Mouse (Mus musculus) MEL (cell line): ENCODE results near the gene Nudt19. TPM values are rescaled to one million over a fixed set of nuclear protein-coding genes. Genes with fewer than 3 reads are reported as not detected.

ENCODE experiments used
- DNase-seq: peaks from one replicate; pipeline ENCODE4 v3.0.0; 2011; ENCODE audit warnings: low read depth, low spot score
- H3K27ac ChIP-seq: 2 replicates; pipeline ENCODE4 v1.5.1; 2012; ENCODE audit warnings: low read depth, mild to moderate bottlenecking, control low read depth, low read length, moderate library complexity; ENCODE audit not compliant: control insufficient read depth
- H3K27me3 ChIP-seq, 2 experiments: fragments of 150-350 bp in 1 of 2; sonication (generic) in 1 of 2; 2 replicates each; pipeline ENCODE4 v1.6.1; 2012; ENCODE audit warnings: low read length in 2 of 2, mild to moderate bottlenecking in 2 of 2, improper control_type of control experiment in 1 of 2, moderate library complexity in 1 of 2; ENCODE audit not compliant: insufficient read depth in 2 of 2, control insufficient read depth in 1 of 2
- H3K36me3 ChIP-seq, 2 experiments: 2 replicates each; pipeline ENCODE4 v1.6.1; 2012 to 2014; ENCODE audit warnings: low read length in 2 of 2, improper control_type of control experiment in 1 of 2, inconsistent platforms in 1 of 2, mild to moderate bottlenecking in 1 of 2; ENCODE audit not compliant: insufficient read depth in 2 of 2, control insufficient read depth in 1 of 2
- H3K4me1 ChIP-seq, 2 experiments: fragments of 150-350 bp in 1 of 2; sonication (generic) in 1 of 2; 2 replicates each; pipeline ENCODE4 v1.6.1; 2012; ENCODE audit warnings: low read length in 2 of 2, improper control_type of control experiment in 1 of 2, mild to moderate bottlenecking in 1 of 2; ENCODE audit not compliant: insufficient read depth in 2 of 2, control insufficient read depth in 1 of 2
- H3K4me3 ChIP-seq, 2 experiments: fragments of 150-350 bp in 1 of 2; sonication (generic) in 1 of 2; 2 replicates each; pipeline ENCODE4 v1.5.1; 2012; ENCODE audit warnings: low read depth in 2 of 2, low read length in 2 of 2, mild to moderate bottlenecking in 2 of 2, moderate library complexity in 2 of 2, control low read depth in 1 of 2, improper control_type of control experiment in 1 of 2; ENCODE audit not compliant: control insufficient read depth in 1 of 2, insufficient read depth in 1 of 2
- H3K79me2 ChIP-seq: 2 replicates; pipeline ENCODE4 v1.6.1; 2012; ENCODE audit warnings: mild to moderate bottlenecking, low read length, moderate library complexity; ENCODE audit not compliant: control insufficient read depth, poor library complexity, insufficient read depth
- H3K9ac ChIP-seq: 2 replicates; pipeline ENCODE4 v1.6.1; 2012; ENCODE audit warnings: low read depth, mild to moderate bottlenecking, control low read depth, low read length, moderate library complexity; ENCODE audit not compliant: control insufficient read depth, poor library complexity, severe bottlenecking
- H3K9me3 ChIP-seq: fragments of 150-350 bp; sonication (generic); replicated peaks from 2 replicates; pipeline ENCODE4 v1.6.1; 2012; ENCODE audit warnings: mild to moderate bottlenecking, low read length, improper control_type of control experiment, moderate library complexity; ENCODE audit not compliant: insufficient read depth
- CTCF ChIP-seq, 3 experiments: IDR thresholded peaks in 2 of 3; conservative IDR thresholded peaks in 1 of 3; 2 replicates each; pipeline ENCODE4 v1.5.1; 2011 to 2012; ENCODE audit warnings: low read length in 3 of 3, low read depth in 2 of 3, mild to moderate bottlenecking in 2 of 3, improper control_type of control experiment in 1 of 3, inconsistent platforms in 1 of 3, mixed read lengths in 1 of 3, moderate library complexity in 1 of 3; ENCODE audit not compliant: control insufficient read depth in 1 of 3, insufficient read depth in 1 of 3, poor library complexity in 1 of 3, severe bottlenecking in 1 of 3
- E2F4 ChIP-seq: IDR thresholded peaks from 2 replicates; pipeline ENCODE4 v1.6.1; 2011; ENCODE audit warnings: low read depth, low read length, improper control_type of control experiment, borderline replicate concordance
- ELF1 ChIP-seq: IDR thresholded peaks from 2 replicates; pipeline ENCODE4 v1.6.1; 2014; ENCODE audit warnings: low read depth, mild to moderate bottlenecking, inconsistent platforms, low read length, improper control_type of control experiment, moderate library complexity
- EP300 ChIP-seq, 2 experiments: IDR thresholded peaks; 2 replicates each; pipeline ENCODE4 v1.6.1; 2011; ENCODE audit warnings: improper control_type of control experiment in 2 of 2, low read length in 2 of 2, low read depth in 1 of 2, mild to moderate bottlenecking in 1 of 2
- ETS1 ChIP-seq: IDR thresholded peaks from 2 replicates; pipeline ENCODE4 v1.6.1; 2012; ENCODE audit warnings: low read depth, mild to moderate bottlenecking, inconsistent platforms, low read length, improper control_type of control experiment, moderate library complexity
- GABPA ChIP-seq: IDR thresholded peaks from 2 replicates; pipeline ENCODE4 v1.6.1; 2012; ENCODE audit warnings: low read depth, mild to moderate bottlenecking, inconsistent platforms, low read length, improper control_type of control experiment, moderate library complexity
- GATA1 ChIP-seq: IDR thresholded peaks from 2 replicates; pipeline ENCODE4 v1.6.1; 2011; ENCODE audit warnings: low read depth, low read length, improper control_type of control experiment
- HCFC1 ChIP-seq: IDR thresholded peaks from 2 replicates; pipeline ENCODE4 v1.6.1; 2012; ENCODE audit warnings: low read depth, mild to moderate bottlenecking, inconsistent platforms, low read length, improper control_type of control experiment, moderate library complexity
- JUND ChIP-seq: IDR thresholded peaks from 2 replicates; pipeline ENCODE4 v1.6.1; 2011; ENCODE audit warnings: low read depth, mild to moderate bottlenecking, improper control_type of control experiment, low read length
- KAT2A ChIP-seq: conservative IDR thresholded peaks from 2 replicates; pipeline ENCODE4 v1.6.1; 2012; ENCODE audit warnings: low read depth, low read length, improper control_type of control experiment, inconsistent platforms
- MAFK ChIP-seq: IDR thresholded peaks from 2 replicates; pipeline ENCODE4 v1.6.1; 2011; ENCODE audit warnings: low read depth, mild to moderate bottlenecking, low read length, improper control_type of control experiment, borderline replicate concordance
- MAX ChIP-seq: IDR thresholded peaks from 2 replicates; pipeline ENCODE4 v1.6.1; 2011; ENCODE audit warnings: low read length, improper control_type of control experiment
- MXI1 ChIP-seq: IDR thresholded peaks from 2 replicates; pipeline ENCODE4 v1.6.1; 2011; ENCODE audit warnings: mild to moderate bottlenecking, low read depth, low read length, improper control_type of control experiment
- MYB ChIP-seq: IDR thresholded peaks from 2 replicates; pipeline ENCODE4 v1.6.1; 2011; ENCODE audit warnings: mild to moderate bottlenecking, low read depth, low read length, improper control_type of control experiment
- NELFE ChIP-seq: IDR thresholded peaks from 2 replicates; pipeline ENCODE4 v1.6.1; 2011; ENCODE audit warnings: low read depth, low read length, improper control_type of control experiment
- NRF1 ChIP-seq: IDR thresholded peaks from 2 replicates; pipeline ENCODE4 v1.6.1; 2014; ENCODE audit warnings: low read depth, mild to moderate bottlenecking, inconsistent platforms, low read length, improper control_type of control experiment, moderate library complexity; ENCODE audit not compliant: poor library complexity, insufficient read depth, severe bottlenecking
- POLR2A ChIP-seq, 2 experiments: IDR thresholded peaks; 2 replicates each; pipeline ENCODE4 v1.6.1; 2011 to 2012; ENCODE audit warnings: low read length in 2 of 2, mild to moderate bottlenecking in 2 of 2, control low read depth in 1 of 2, improper control_type of control experiment in 1 of 2, low read depth in 1 of 2, moderate library complexity in 1 of 2; ENCODE audit not compliant: control insufficient read depth in 1 of 2, insufficient read depth in 1 of 2, poor library complexity in 1 of 2
- POLR2AphosphoS5 ChIP-seq: IDR thresholded peaks from 2 replicates; pipeline ENCODE4 v1.6.1; 2012; ENCODE audit warnings: low read depth, borderline replicate concordance, mild to moderate bottlenecking, inconsistent platforms, low read length, moderate library complexity, mixed read lengths
- RCOR1 ChIP-seq: IDR thresholded peaks from 2 replicates; pipeline ENCODE4 v1.6.1; 2012; ENCODE audit warnings: low read depth, mild to moderate bottlenecking, inconsistent platforms, low read length, improper control_type of control experiment
- SIN3A ChIP-seq: IDR thresholded peaks from 2 replicates; pipeline ENCODE4 v1.6.1; 2012; ENCODE audit warnings: low read length, improper control_type of control experiment, inconsistent platforms
- TAL1 ChIP-seq: IDR thresholded peaks from 2 replicates; pipeline ENCODE4 v1.6.1; 2012; ENCODE audit warnings: mild to moderate bottlenecking, inconsistent platforms, low read length, moderate library complexity, mixed read lengths
- TBP ChIP-seq: IDR thresholded peaks from 2 replicates; pipeline ENCODE4 v1.8.0; 2011; ENCODE audit warnings: low read depth, low read length, improper control_type of control experiment
- TCF12 ChIP-seq: IDR thresholded peaks from 2 replicates; pipeline ENCODE4 v1.6.1; 2014; ENCODE audit warnings: low read depth, mild to moderate bottlenecking, inconsistent platforms, low read length, improper control_type of control experiment, moderate library complexity
- USF1 ChIP-seq: IDR thresholded peaks from 2 replicates; pipeline ENCODE4 v1.6.1; 2014; ENCODE audit warnings: low read depth, mild to moderate bottlenecking, inconsistent platforms, low read length, improper control_type of control experiment, moderate library complexity
- USF2 ChIP-seq, 2 experiments: IDR thresholded peaks; 2 replicates each; pipeline ENCODE4 v1.6.1; 2011 to 2012; ENCODE audit warnings: improper control_type of control experiment in 2 of 2, low read length in 2 of 2, borderline replicate concordance in 1 of 2, inconsistent platforms in 1 of 2, low read depth in 1 of 2, mild to moderate bottlenecking in 1 of 2; ENCODE audit not compliant: insufficient read depth in 1 of 2
- ZC3H11A ChIP-seq: IDR thresholded peaks from 2 replicates; pipeline ENCODE4 v1.6.1; 2012; ENCODE audit warnings: low read depth, mild to moderate bottlenecking, inconsistent platforms, low read length, improper control_type of control experiment
- ZMIZ1 ChIP-seq: IDR thresholded peaks from 2 replicates; pipeline ENCODE4 v1.6.1; 2012; ENCODE audit warnings: low read depth, mild to moderate bottlenecking, inconsistent platforms, low read length, improper control_type of control experiment, moderate library complexity
- ZNF384 ChIP-seq: IDR thresholded peaks from 2 replicates; pipeline ENCODE4 v1.6.1; 2012; ENCODE audit warnings: low read depth, mild to moderate bottlenecking, inconsistent platforms, low read length, improper control_type of control experiment
- polyA plus RNA-seq, 2 experiments: library from polyadenylated mRNA; stranded (reverse) in 1 of 2; unstranded in 1 of 2; fragments of >175 nt in 1 of 2; fragments of >200 nt in 1 of 2; gene quantifications; 2 replicates each; pipeline versions ENCODE4 v1.2.1 to v1.2.4; 2012; ENCODE audit warnings: low replicate concordance in 2 of 2, low read depth in 1 of 2; ENCODE audit not compliant: insufficient read length in 2 of 2, insufficient read depth in 1 of 2, missing spikeins in 1 of 2
- total RNA-seq: library from RNA; depleted of rRNA; stranded (reverse); fragments of 300-350 nt; gene quantifications from 2 replicates; pipeline ENCODE4 v1.2.3, GENCODE M21; 2012

Nudt19 gene
- total and polyA plus RNA-seq, 3 experiments: 67.6 to 631 (median 89.1) TPM

- peak; percentile 80 for DNase-seq
- no peak for TF ChIP-seq POLR2AphosphoS5
- TF ChIP-seq MAFK: no peak
- TF ChIP-seq JUND: no peak
- peak; percentile 64; the same call in 1 of the 2 replicates for TF ChIP-seq MYB
- no peak for TF ChIP-seq E2F4
- peak; percentile 71; the same call in 1 of the 2 replicates for TF ChIP-seq RCOR1
- 0 out of 2 replicates have a peak, but pooled peaks have one; percentile 6 for TF ChIP-seq HCFC1
- peak; percentile 94 for TF ChIP-seq TCF12
- TF ChIP-seq TAL1: peak; percentile 76
- no peak for TF ChIP-seq ZMIZ1
- TF ChIP-seq KAT2A: no peak
- TF ChIP-seq CTCF (IDR thresholded peaks at IDR 0.05 in 2 of 3, conservative IDR thresholded peaks at IDR 0.05 in 1 of 3; ENCODE audit: control insufficient read depth in 1 of 3, insufficient read depth in 1 of 3, low read depth in 2 of 3, low read length in 3 of 3, poor library complexity in 1 of 3, severe bottlenecking in 1 of 3): no peak
- TF ChIP-seq EP300 (IDR thresholded peaks at IDR 0.05; ENCODE audit: low read depth in 1 of 2, low read length in 2 of 2): peak; percentile 84 to 93
- peak; percentile 78 for TF ChIP-seq GATA1
- peak; percentile 64 for TF ChIP-seq ZNF384
- TF ChIP-seq TBP: no peak
- peak; percentile 77 for TF ChIP-seq ETS1
- no peak for TF ChIP-seq USF2 (IDR thresholded peaks at IDR 0.05; ENCODE audit: borderline replicate concordance in 1 of 2, insufficient read depth in 1 of 2, low read depth in 1 of 2, low read length in 2 of 2)
- no peaks in the 10 kb centered on the region for H3K9me3 ChIP-seq
- H3K27ac ChIP-seq: peak overlapping the region; percentile 87
- H3K36me3 ChIP-seq: peaks cover 0 to 42% of the 10 kb centered on the region in 2 experiments; a peak in 2 of 4 replicates
- no peaks in the 10 kb centered on the region for H3K27me3 ChIP-seq
- peak overlapping the region in 1 of 2 experiments; percentile 78; a peak in 2 of 4 replicates for H3K4me3 ChIP-seq
- H3K9ac ChIP-seq: peak overlapping the region; percentile 94
- peaks cover 14 to 41% of the 10 kb centered on the region in 2 experiments for H3K4me1 ChIP-seq
- peaks cover 15% of the 10 kb centered on the region for H3K79me2 ChIP-seq
Measured at GRCm38 (mm10) chr7:35556905-35557304, 801 bp upstream of the Nudt19 start.

GRCm38 (mm10) chr7:35555224-35556204 is 590 bp downstream of the Nudt19 start:
- H3K9ac ChIP-seq: peak overlapping the region; percentile 94
- H3K27ac ChIP-seq: peak overlapping the region; percentile 87
- H3K4me3 ChIP-seq: peak overlapping the region; percentile 78 to 83
- H3K9me3 ChIP-seq: no peaks in the 10 kb centered on the region
- H3K36me3 ChIP-seq: peaks cover 7 to 39% of the 10 kb centered on the region in 2 experiments
- no peaks in the 10 kb centered on the region for H3K27me3 ChIP-seq
- DNase-seq: peak; percentile 92
- peaks cover 10 to 40% of the 10 kb centered on the region in 2 experiments for H3K4me1 ChIP-seq
- peaks cover 15% of the 10 kb centered on the region for H3K79me2 ChIP-seq
- peak; percentile 74 for TF ChIP-seq NELFE
- peak; percentile 53; the same call in 1 of the 2 replicates for TF ChIP-seq ZMIZ1
- 0 out of 4 replicates have a peak, but pooled peaks of 1 of the 2 experiments have one; percentile 10 for TF ChIP-seq EP300 (IDR thresholded peaks at IDR 0.05; ENCODE audit: low read depth in 1 of 2, low read length in 2 of 2)
- TF ChIP-seq POLR2A (IDR thresholded peaks at IDR 0.05; ENCODE audit: control insufficient read depth in 1 of 2, insufficient read depth in 1 of 2, low read depth in 1 of 2, low read length in 2 of 2, poor library complexity in 1 of 2): peak; percentile 83 to 88
- no peak for TF ChIP-seq JUND
- TF ChIP-seq NRF1: peak; percentile 87
- TF ChIP-seq HCFC1: peak; percentile 84
- TF ChIP-seq MXI1: peak; percentile 64
- no peak for TF ChIP-seq GABPA
- TF ChIP-seq TCF12: peak; percentile 37; the same call in 1 of the 2 replicates
- peak; percentile 68 for TF ChIP-seq MAX
- peak; percentile 56; the same call in 1 of the 2 replicates for TF ChIP-seq TBP
- 0 out of 2 replicates have a peak, but pooled peaks have one; percentile 7 for TF ChIP-seq ELF1
- TF ChIP-seq USF1: no peak
- peak; percentile 69 for TF ChIP-seq SIN3A
- TF ChIP-seq ZC3H11A: no peak
- peak; percentile 58 for TF ChIP-seq ETS1
